8 mouse cellular contexts compared by ENCODE assay signal in the genomic region with DNA sequence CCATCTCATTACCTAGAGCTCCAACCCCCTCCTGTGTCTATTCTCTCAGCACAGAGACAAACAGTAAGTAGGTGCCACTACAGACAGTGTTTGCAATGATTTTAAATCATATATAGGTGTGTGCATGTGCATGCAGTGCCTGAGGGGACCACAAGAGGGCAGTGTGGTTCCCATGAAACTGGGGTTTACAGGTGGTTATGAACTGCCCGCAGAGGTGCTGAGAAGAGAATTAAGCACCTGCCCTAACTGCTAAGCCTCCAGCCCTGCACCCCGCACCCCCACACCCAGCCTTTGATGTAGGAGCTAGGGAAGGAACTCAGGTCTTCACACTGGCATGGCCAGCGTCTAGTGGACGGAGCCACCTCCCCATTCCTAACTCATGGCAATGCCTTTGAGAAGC. TPM values are rescaled to one million over a fixed set of nuclear protein-coding genes. Genes with fewer than 3 reads are reported as not detected.
A peak's percentile ranks its signal among the peaks of the same experiment; 100 is the strongest.
DNase-seq lines count a peak whose midpoint lies in the region; ATAC-seq and TF ChIP-seq lines count a peak whose summit lies in the region.
"Had no signal": no experiment of that assay in that cellular context is flagged by ENCODE, and none has a peak within 500 bp of the region (broad histone marks: within the 10 kb centered on the region; RNA-seq: fewer than 3 reads in every experiment).

No protein-coding gene starts in this region.

- peaks cover 11% of the 10 kb centered on the region for H3K4me1 ChIP-seq in hindbrain, embryonic 10.5 days (replicated peaks)
- no peaks in the 10 kb centered on the region for H3K4me1 ChIP-seq in hindbrain, embryonic 16.5 days (ENCODE audit: control insufficient read depth, insufficient read depth, low read depth, low read length)
- no peaks in the 10 kb centered on the region for H3K4me1 ChIP-seq in MEL (ENCODE audit: control insufficient read depth in 1 of 2, insufficient read depth in 2 of 2, low read length in 2 of 2)
- H3K4me1 ChIP-seq: megakaryocyte, embryonic 14.5 days had no signal

- no peak overlapping the region for H3K27ac ChIP-seq in hindbrain, embryonic 10.5 days
- no peak overlapping the region for H3K27ac ChIP-seq in hindbrain, embryonic 16.5 days (ENCODE audit: low read depth, low read length)
- H3K27ac ChIP-seq in MEL (ENCODE audit: control insufficient read depth, low read depth, low read length) = no peak overlapping the region

- WGBS in hindbrain, embryonic 10.5 days = 59% methylated on average over 4 of the region's 4 CpGs
- 55% methylated on average over 4 of the region's 4 CpGs for WGBS in hindbrain, embryonic 16.5 days

- no peaks in the 10 kb centered on the region; the same call in 1 of the 2 replicates for H3K27me3 ChIP-seq in hindbrain, embryonic 10.5 days (ENCODE audit: insufficient read depth, poor library complexity, severe bottlenecking)
- no peaks in the 10 kb centered on the region for H3K27me3 ChIP-seq in hindbrain, embryonic 16.5 days (replicated peaks; ENCODE audit: control insufficient read depth, insufficient read depth, low read length)
- no peaks in the 10 kb centered on the region for H3K27me3 ChIP-seq in MEL (ENCODE audit: control insufficient read depth in 1 of 2, insufficient read depth in 2 of 2, low read length in 2 of 2)

- H3K4me3 ChIP-seq in hindbrain, embryonic 10.5 days = no peak overlapping the region
- no peak overlapping the region for H3K4me3 ChIP-seq in hindbrain, embryonic 16.5 days (ENCODE audit: low read length)
- H3K4me3 ChIP-seq in MEL (ENCODE audit: control insufficient read depth in 1 of 2, insufficient read depth in 1 of 2, low read depth in 2 of 2, low read length in 2 of 2) = no peak overlapping the region
- H3K4me3 ChIP-seq: megakaryocyte, embryonic 14.5 days had no signal

- TF ChIP-seq RAD21 in MEL (IDR thresholded peaks at IDR 0.05; ENCODE audit: low read depth, low read length) = peak; percentile 55

- H3K4me2 ChIP-seq in hindbrain, embryonic 16.5 days (ENCODE audit: low read length) = no peak overlapping the region

- no peak for TF ChIP-seq POLR2A in MEL (IDR thresholded peaks at IDR 0.05; ENCODE audit: control insufficient read depth in 1 of 2, insufficient read depth in 1 of 2, low read depth in 1 of 2, low read length in 2 of 2, poor library complexity in 1 of 2)

- no peak for ATAC-seq in hindbrain, embryonic 16.5 days
- ATAC-seq in granulocyte monocyte progenitor cell, adult 5-6 weeks (replicated peaks; ENCODE audit: poor library complexity, severe bottlenecking) = peak; percentile 60

- peaks cover 7% of the 10 kb centered on the region; the same call in 1 of the 2 replicates for H3K9me3 ChIP-seq in hindbrain, embryonic 10.5 days
- H3K9me3 ChIP-seq in hindbrain, embryonic 16.5 days (ENCODE audit: control insufficient read depth, low read length) = no peaks in the 10 kb centered on the region
- no peaks in the 10 kb centered on the region for H3K9me3 ChIP-seq in MEL (replicated peaks; ENCODE audit: insufficient read depth, low read length)

- H3K9ac ChIP-seq in hindbrain, embryonic 16.5 days (ENCODE audit: low read depth, low read length) = no peak overlapping the region
- no peak overlapping the region for H3K9ac ChIP-seq in MEL (ENCODE audit: control insufficient read depth, low read depth, low read length, poor library complexity, severe bottlenecking)

- H3K36me3 ChIP-seq in hindbrain, embryonic 10.5 days = peaks cover 13% of the 10 kb centered on the region
- no peaks in the 10 kb centered on the region for H3K36me3 ChIP-seq in hindbrain, embryonic 16.5 days (ENCODE audit: control insufficient read depth, insufficient read depth, low read length)
- no peaks in the 10 kb centered on the region for H3K36me3 ChIP-seq in MEL (ENCODE audit: control insufficient read depth in 1 of 2, insufficient read depth in 2 of 2, low read length in 2 of 2)

- DNase-seq in hindbrain, embryonic 10.5 days (ENCODE audit: low spot score) = peak; percentile 44
- DNase-seq in B cell, adult 2 months = peak; percentile 79 to 83
- DNase-seq in MEL (ENCODE audit: low read depth, low spot score) = peak; percentile 65
- peak; percentile 49 to 69 for DNase-seq in lung, postnatal 4 days
- DNase-seq in thymus, adult 18-20 months = peak; percentile 24 to 25

- peak; percentile 86 to 97 (median 89) for TF ChIP-seq CTCF in MEL (IDR thresholded peaks at IDR 0.05 in 2 of 3, conservative IDR thresholded peaks at IDR 0.05 in 1 of 3; ENCODE audit: control insufficient read depth in 1 of 3, insufficient read depth in 1 of 3, low read depth in 2 of 3, low read length in 3 of 3, poor library complexity in 1 of 3, severe bottlenecking in 1 of 3)

- H3K79me2 ChIP-seq in MEL (ENCODE audit: control insufficient read depth, insufficient read depth, low read length, poor library complexity) = no peaks in the 10 kb centered on the region

- TF ChIP-seq EP300 in MEL (IDR thresholded peaks at IDR 0.05; ENCODE audit: low read depth in 1 of 2, low read length in 2 of 2) = no peak

TF ChIP-seq in MEL, 35 proteins besides CTCF, POLR2A, EP300 and RAD21 (continues in another document):
- TF ChIP-seq SMC3 (IDR thresholded peaks at IDR 0.05; ENCODE audit: low read depth, low read length) = peak; percentile 74
- TF ChIP-seq MYC (IDR thresholded peaks at IDR 0.05; ENCODE audit: low read depth, low read length) = 0 out of 2 replicates have a peak, but pooled peaks have one; percentile 45
- TF ChIP-seq KAT2A (conservative IDR thresholded peaks at IDR 0.05; ENCODE audit: low read depth, low read length) = no peak
- TF ChIP-seq POLR2AphosphoS2 (IDR thresholded peaks at IDR 0.05; ENCODE audit: low read length) = no peak
- TF ChIP-seq MXI1 (IDR thresholded peaks at IDR 0.05; ENCODE audit: low read depth, low read length) = no peak
- no peak for TF ChIP-seq UBTF (IDR thresholded peaks at IDR 0.05; ENCODE audit: borderline replicate concordance, insufficient read depth, low read depth, low read length)
- TF ChIP-seq ZNF384 (IDR thresholded peaks at IDR 0.05; ENCODE audit: low read depth, low read length) = no peak
- TF ChIP-seq E2F4 (IDR thresholded peaks at IDR 0.05; ENCODE audit: borderline replicate concordance, low read depth, low read length) = no peak
- TF ChIP-seq ZC3H11A (IDR thresholded peaks at IDR 0.05; ENCODE audit: low read depth, low read length) = peak; percentile 61; the same call in 1 of the 2 replicates
- TF ChIP-seq SIN3A (IDR thresholded peaks at IDR 0.05; ENCODE audit: low read length) = no peak
- no peak for TF ChIP-seq NELFE (IDR thresholded peaks at IDR 0.05; ENCODE audit: low read depth, low read length)
- TF ChIP-seq HCFC1 (IDR thresholded peaks at IDR 0.05; ENCODE audit: low read depth, low read length) = no peak
- no peak for TF ChIP-seq RCOR1 (IDR thresholded peaks at IDR 0.05; ENCODE audit: low read depth, low read length)

RNA-seq across cellular contexts. Expression of a gene that starts 1.5 kb away (rescaled TPM):
- 0.97 and 1.0 TPM in 2 replicates for polyA plus RNA-seq in hindbrain, embryonic 10.5 days (2016; fragmentation: Nextera tagmentation; extraction: Ambion mirVana)
- polyA plus RNA-seq in hindbrain, embryonic 16.5 days (2015; fragmentation: Nextera tagmentation; extraction: Ambion mirVana) = 0.45 and 0.81 TPM in 2 replicates
- 0.85 and 1.3 TPM in 2 replicates for total RNA-seq in MEL (2012; rRNA removed)
- polyA plus RNA-seq in MEL (2012; ENCODE audit: insufficient read depth in 1 of 2, insufficient read length in 2 of 2, low read depth in 1 of 2, low replicate concordance in 2 of 2, missing spikeins in 1 of 2) = 1 to 10 TPM in 1 of 2 experiments, not detected in 1; 3.1 TPM
- total RNA-seq in granulocyte monocyte progenitor cell, adult 5-6 weeks (2014; fragmentation: Nextera tagmentation) = 0.47 and 0.80 TPM in 2 replicates
- 0.43 TPM in 1 of 2 replicates, not detected in the other for total RNA-seq in granulocyte monocyte progenitor cell, adult 5-6 weeks (2017)

RNA-seq across cellular contexts. Expression of a gene that starts 13.7 kb away (rescaled TPM):
- polyA plus RNA-seq in hindbrain, embryonic 10.5 days (2016; fragmentation: Nextera tagmentation; extraction: Ambion mirVana) = 1.8 and 2.1 TPM in 2 replicates
- polyA plus RNA-seq in hindbrain, embryonic 16.5 days (2015; fragmentation: Nextera tagmentation; extraction: Ambion mirVana) = 0.66 and 0.80 TPM in 2 replicates
- 1.5 and 2.3 TPM in 2 replicates for total RNA-seq in MEL (2012; rRNA removed)
- polyA plus RNA-seq in MEL (2012; ENCODE audit: insufficient read depth in 1 of 2, insufficient read length in 2 of 2, low read depth in 1 of 2, low replicate concordance in 2 of 2, missing spikeins in 1 of 2) = 1 to 10 TPM in 1 of 2 experiments, not detected in 1; 3.2 TPM
- total RNA-seq in granulocyte monocyte progenitor cell, adult 5-6 weeks (2014; fragmentation: Nextera tagmentation) = 5.3 and 6.4 TPM in 2 replicates
- 6.3 and 6.7 TPM in 2 replicates for total RNA-seq in granulocyte monocyte progenitor cell, adult 5-6 weeks (2017)

RNA-seq across cellular contexts. Expression of a gene that starts 18.0 kb away (rescaled TPM):
- 85.2 and 86.5 TPM in 2 replicates for polyA plus RNA-seq in hindbrain, embryonic 10.5 days (2016; fragmentation: Nextera tagmentation; extraction: Ambion mirVana)
- 67.0 and 72.1 TPM in 2 replicates for polyA plus RNA-seq in hindbrain, embryonic 16.5 days (2015; fragmentation: Nextera tagmentation; extraction: Ambion mirVana)
- total RNA-seq in MEL (2012; rRNA removed) = 75.2 and 78.9 TPM in 2 replicates
- polyA plus RNA-seq in MEL (2012; ENCODE audit: insufficient read depth in 1 of 2, insufficient read length in 2 of 2, low read depth in 1 of 2, low replicate concordance in 2 of 2, missing spikeins in 1 of 2) = 100 to 1,000 TPM; 107 to 442 TPM
- 65.1 and 68.0 TPM in 2 replicates for total RNA-seq in granulocyte monocyte progenitor cell, adult 5-6 weeks (2014; fragmentation: Nextera tagmentation)
- 65.8 and 70.8 TPM in 2 replicates for total RNA-seq in granulocyte monocyte progenitor cell, adult 5-6 weeks (2017)

RNA-seq across cellular contexts. Expression of a gene that starts 49.8 kb away (rescaled TPM):
- polyA plus RNA-seq in hindbrain, embryonic 10.5 days (2016; fragmentation: Nextera tagmentation; extraction: Ambion mirVana) = 0.24 and 0.54 TPM in 2 replicates
- 0.11 and 0.42 TPM in 2 replicates for polyA plus RNA-seq in hindbrain, embryonic 16.5 days (2015; fragmentation: Nextera tagmentation; extraction: Ambion mirVana)
- not detected in 2 replicates for total RNA-seq in MEL (2012; rRNA removed)
- polyA plus RNA-seq in MEL (2012; ENCODE audit: insufficient read depth in 1 of 2, insufficient read length in 2 of 2, low read depth in 1 of 2, low replicate concordance in 2 of 2, missing spikeins in 1 of 2) = not detected
- total RNA-seq in granulocyte monocyte progenitor cell, adult 5-6 weeks (2014; fragmentation: Nextera tagmentation) = 1.8 and 4.3 TPM in 2 replicates
- 0.34 and 0.62 TPM in 2 replicates for total RNA-seq in granulocyte monocyte progenitor cell, adult 5-6 weeks (2017)

RNA-seq across cellular contexts. Expression of a gene that starts 50.5 kb away (rescaled TPM):
- polyA plus RNA-seq in hindbrain, embryonic 10.5 days (2016; fragmentation: Nextera tagmentation; extraction: Ambion mirVana) = 0.67 TPM in 1 of 2 replicates, not detected in the other
- 0.62 and 1.1 TPM in 2 replicates for polyA plus RNA-seq in hindbrain, embryonic 16.5 days (2015; fragmentation: Nextera tagmentation; extraction: Ambion mirVana)
- total RNA-seq in MEL (2012; rRNA removed) = not detected in 2 replicates
- not detected for polyA plus RNA-seq in MEL (2012; ENCODE audit: insufficient read depth in 1 of 2, insufficient read length in 2 of 2, low read depth in 1 of 2, low replicate concordance in 2 of 2, missing spikeins in 1 of 2)
- total RNA-seq in granulocyte monocyte progenitor cell, adult 5-6 weeks (2014; fragmentation: Nextera tagmentation) = not detected in 2 replicates
- total RNA-seq in granulocyte monocyte progenitor cell, adult 5-6 weeks (2017) = 1.9 TPM in 1 of 2 replicates, not detected in the other

Comparison
In these comparisons a context has a peak if more than half of its experiments do, and no peak if none do; other contexts are left out.
1. DNase-seq: peak in every context shown above with its lines; median percentile 81 in B cell, adult 2 months; 65 in MEL; 59 in lung, postnatal 4 days; 44 in hindbrain, embryonic 10.5 days; 24 in thymus, adult 18-20 months.